Mouse (Mus musculus) CD4-positive, CD25-positive, alpha-beta regulatory T cell, adult 4 months (primary cell): ENCODE measurements around the gene Chchd3. TPM values are rescaled to one million over a fixed set of nuclear protein-coding genes. Genes with fewer than 3 reads are reported as not detected.
A peak's percentile ranks its signal among the peaks of the same experiment; 100 is the strongest.

Experiments used
- ATAC-seq: one replicate; pipeline ENCODE4 v1.8.0; 2017
- polyA plus RNA-seq, 2 experiments: library from polyadenylated mRNA; unstranded; fragments of 100-300 nt; shearing (Covaris generic); gene quantifications; one replicate each; pipeline ENCODE4 v1.2.1; 2017

The Chchd3 gene
- polyA plus RNA-seq = 100 to 1,000 TPM; 107 to 123 TPM

- peak; percentile 99 for ATAC-seq
Measured at GRCm38 (mm10) chr6:33059735-33060576, at the start of gene Chchd3. Gene Chchd3, minus strand, starts transcription at chr6:33060260.

- ATAC-seq = no peak
Measured at GRCm38 (mm10) chr6:33104661-33105060, 44.6 kb upstream of the Chchd3 start.

GRCm38 (mm10) chr6:33098903-33099302 is 38.8 kb upstream of the Chchd3 start:
- ATAC-seq = no peak

GRCm38 (mm10) chr6:33094671-33095233 is 34.7 kb upstream of the Chchd3 start:
- no peak for ATAC-seq

- ATAC-seq = no peak
Measured at GRCm38 (mm10) chr6:33080186-33080585, 20.1 kb upstream of the Chchd3 start.

- ATAC-seq = no peak
Measured at GRCm38 (mm10) chr6:33078260-33078936, 18.3 kb upstream of the Chchd3 start.

- ATAC-seq = no peak
Measured at GRCm38 (mm10) chr6:33066462-33066861, 6.4 kb upstream of the Chchd3 start.

- ATAC-seq = no peak
Measured at GRCm38 (mm10) chr6:33059276-33059675, 784 bp downstream of the Chchd3 start.

- no peak for ATAC-seq
Measured at GRCm38 (mm10) chr6:33056392-33056791, 3.7 kb downstream of the Chchd3 start.

GRCm38 (mm10) chr6:33055663-33056062 is 4.4 kb downstream of the Chchd3 start:
- ATAC-seq = no peak

GRCm38 (mm10) chr6:33054946-33055345 is 5.1 kb downstream of the Chchd3 start:
- ATAC-seq = no peak

GRCm38 (mm10) chr6:33051642-33052041 is 8.4 kb downstream of the Chchd3 start:
- no peak for ATAC-seq

- ATAC-seq = no peak
Measured at GRCm38 (mm10) chr6:33049705-33050420, 10.2 kb downstream of the Chchd3 start.

- no peak for ATAC-seq
Measured at GRCm38 (mm10) chr6:33043480-33043879, 16.6 kb downstream of the Chchd3 start.

GRCm38 (mm10) chr6:33042880-33043279 is 17.2 kb downstream of the Chchd3 start:
- no peak for ATAC-seq

- ATAC-seq = no peak
Measured at GRCm38 (mm10) chr6:33041978-33042377, 18.1 kb downstream of the Chchd3 start.

GRCm38 (mm10) chr6:33040360-33041090 is 19.5 kb downstream of the Chchd3 start:
- ATAC-seq = no peak

GRCm38 (mm10) chr6:33032543-33032942 is 27.5 kb downstream of the Chchd3 start:
- ATAC-seq = no peak

- no peak for ATAC-seq
Measured at GRCm38 (mm10) chr6:33031631-33032030, 28.4 kb downstream of the Chchd3 start.

GRCm38 (mm10) chr6:33028296-33028695 is 31.8 kb downstream of the Chchd3 start:
- no peak for ATAC-seq

- no peak for ATAC-seq
Measured at GRCm38 (mm10) chr6:33025041-33025440, 35.0 kb downstream of the Chchd3 start.

- no peak for ATAC-seq
Measured at GRCm38 (mm10) chr6:33004607-33005006, 55.5 kb downstream of the Chchd3 start.
